Mouse (Mus musculus) lung, postnatal 0 days (tissue): ENCODE data around the gene Cd59b.

Experiments used
- CTCF ChIP-seq: IDR thresholded peaks from 2 replicates; pipeline ENCODE4 v1.5.1; 2016; ENCODE audit warnings: antibody characterized with exemption, mild to moderate bottlenecking
- EP300 ChIP-seq: IDR thresholded peaks from 2 replicates; pipeline ENCODE4 v1.6.1; 2016; ENCODE audit warnings: antibody characterized with exemption, mild to moderate bottlenecking, control low read depth

- TF ChIP-seq CTCF (no peak), EP300 (no peak)
These were observed 5.5 kb upstream of the Cd59b start for GRCm38 (mm10) chr2:104064152-104064551.
